Mouse (Mus musculus) hematopoietic stem cell, adult 5-6 weeks (primary cell): ENCODE results near the gene Nxpe4. TPM values are rescaled to one million over a fixed set of nuclear protein-coding genes. Genes with fewer than 3 reads are reported as not detected.
A peak's percentile ranks its signal among the peaks of the same experiment; 100 is the strongest.

Experiments used
- ATAC-seq, 2 experiments: fragments of 125-278 bp in 1 of 2; replicated peaks in 1 of 2; 2 replicates each; pipeline ENCODE4 v1.8.0; 2016 to 2017; ENCODE audit warnings: inconsistent platforms in 2 of 2, mild to moderate bottlenecking in 2 of 2, moderate number of reproducible peaks in 2 of 2, low read depth in 1 of 2, moderate TSS enrichment in 1 of 2; ENCODE audit not compliant: low FRiP score in 2 of 2, poor library complexity in 2 of 2, severe bottlenecking in 2 of 2, insufficient read depth in 1 of 2, low TSS enrichment in 1 of 2
- total RNA-seq: library from RNA; stranded (forward); fragments of 172-1452, 232-1000 nt; gene quantifications from 2 replicates; pipeline ENCODE4 v1.2.3, GENCODE M21; 2017

The Nxpe4 gene
- total RNA-seq, 1 experiment from 2014 or later: 1.8 TPM

DNA sequence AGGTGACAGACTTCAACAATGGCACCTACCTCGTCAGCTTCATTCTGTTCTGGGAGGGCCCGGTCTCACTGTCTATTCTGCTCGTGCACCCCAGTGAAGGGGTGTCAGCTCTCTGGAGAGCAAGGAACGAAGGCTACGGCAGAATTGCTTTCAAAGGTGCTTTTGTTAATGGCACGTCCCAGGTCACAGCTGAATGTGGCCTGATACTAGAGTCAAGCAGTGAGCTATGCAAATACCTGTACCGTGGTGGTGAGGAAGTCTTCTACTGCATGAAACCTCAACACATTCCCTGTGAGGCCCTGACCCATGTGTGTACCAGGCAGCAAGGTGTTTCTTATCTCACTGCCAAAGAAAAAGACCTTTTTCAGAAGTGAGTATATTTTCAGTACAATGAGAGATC is 258.6 kb downstream of the Nxpe4 start:
- no peak for ATAC-seq

DNA sequence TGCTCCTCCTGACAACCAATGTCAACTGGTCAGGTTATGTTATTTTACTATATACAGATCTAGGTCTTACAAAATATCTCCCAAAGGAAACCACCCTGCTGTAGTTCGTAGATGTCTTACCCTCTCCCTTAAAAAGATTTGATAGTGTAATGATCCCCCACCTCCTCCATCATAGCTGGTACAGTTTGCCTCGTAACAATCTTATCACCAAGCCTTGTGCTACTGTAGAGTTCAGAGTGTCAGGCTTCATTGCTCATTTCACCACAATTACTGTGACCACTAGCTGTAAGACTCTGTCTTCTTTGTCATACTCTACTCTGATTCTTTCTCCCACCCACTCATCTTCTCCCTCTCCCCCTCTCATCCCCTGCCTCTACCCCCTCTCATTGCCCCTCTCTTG is 259.2 kb downstream of the Nxpe4 start:
- ATAC-seq: no peak

- no peak for ATAC-seq
Observed at GRCm38 (mm10) chr9:48421561-48421960, 259.7 kb downstream of the Nxpe4 start.

DNA sequence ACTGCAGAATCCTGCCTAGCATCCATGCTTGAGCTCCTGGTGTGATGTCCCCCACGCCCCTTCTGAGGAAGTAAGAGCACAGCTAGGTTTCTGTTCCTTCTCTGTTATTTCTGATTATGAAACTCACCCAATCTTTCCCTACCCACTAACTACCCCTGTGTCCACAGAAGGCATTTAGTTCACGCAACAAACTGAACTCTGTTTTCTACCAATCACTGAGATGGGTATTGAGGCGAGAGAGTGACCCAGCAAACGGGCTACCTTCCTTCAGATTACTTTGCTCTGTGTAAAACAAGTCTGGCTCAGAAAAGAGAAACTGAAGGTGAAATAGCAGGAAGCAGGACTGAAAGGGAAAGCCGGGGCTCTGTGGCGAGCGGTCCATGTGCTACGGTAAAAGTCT is 260.6 kb downstream of the Nxpe4 start:
- ATAC-seq: peak; percentile 74 to 82

- ATAC-seq: no peak
Observed at GRCm38 (mm10) chr9:48423256-48423655, 261.4 kb downstream of the Nxpe4 start.

GRCm38 (mm10) chr9:48427176-48427575 is 265.4 kb downstream of the Nxpe4 start:
- no peak for ATAC-seq

DNA sequence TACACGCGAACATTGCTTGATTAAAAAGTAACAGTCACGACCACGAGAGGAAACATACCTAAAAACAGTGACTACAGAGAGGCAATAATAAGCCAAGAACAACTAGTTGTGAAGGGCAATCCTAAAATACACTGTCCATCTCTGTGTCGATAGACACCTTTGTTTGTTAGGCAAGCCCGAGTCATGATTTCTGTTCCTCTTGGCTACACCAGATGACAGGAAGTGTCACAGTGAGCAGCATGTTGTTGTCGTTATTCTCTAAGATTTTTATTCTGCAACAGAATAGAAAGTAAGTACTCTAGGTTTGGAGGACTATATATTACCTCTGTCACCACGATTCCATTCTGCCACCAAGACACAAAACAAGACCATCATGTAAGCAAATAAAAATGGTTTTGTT is 270.6 kb downstream of the Nxpe4 start:
- ATAC-seq: no peak

DNA sequence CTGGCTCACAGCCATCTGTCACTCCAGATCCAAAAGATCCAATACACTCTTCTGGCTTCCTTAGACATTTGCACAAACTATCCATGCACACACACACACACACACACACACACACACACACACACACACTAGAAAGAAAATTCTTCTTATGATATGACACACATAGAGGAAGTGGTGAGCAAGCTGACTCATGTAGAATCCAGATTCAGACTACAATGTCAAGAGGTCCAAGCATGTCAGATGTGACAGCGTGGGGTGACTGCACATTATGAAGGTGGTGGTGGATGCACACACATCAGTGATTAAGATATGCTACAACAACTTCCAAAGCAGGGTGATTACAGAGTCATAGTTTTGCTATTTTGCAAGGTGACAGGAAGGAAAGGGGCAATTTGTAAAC is 282.1 kb downstream of the Nxpe4 start:
- peak; percentile 42 to 70; a peak in 2 of 4 replicates for ATAC-seq

GRCm38 (mm10) chr9:48444821-48445220 is 283.0 kb downstream of the Nxpe4 start:
- no peak for ATAC-seq

GRCm38 (mm10) chr9:48447783-48448209 is 286.0 kb downstream of the Nxpe4 start:
- peak; percentile 46 to 51; a peak in 3 of 4 replicates for ATAC-seq

Other genes starting within 250 kb of the Nxpe4 start
- gene Nxpe2, start 191.4 kb downstream of the Nxpe4 start, total RNA-seq: 2.0 and 20.6 TPM in 2 replicates